Mouse (Mus musculus) hindbrain, embryonic 11.5 days (tissue): ENCODE measurements around the gene Amy2a1. TPM values are rescaled to one million over a fixed set of nuclear protein-coding genes. Genes with fewer than 3 reads are reported as not detected.
"Not testable (repeated sequence)": the region's sequence is repeated elsewhere in the genome, so short reads cannot be mapped to it uniquely, and the experiment has no call there.

Experiments
- ATAC-seq: fragments of 200-750 bp; cut with Nextera tagmentation; 2 replicates; pipeline ENCODE4 v1.8.0; 2017; ENCODE audit warnings: mild to moderate bottlenecking, moderate TSS enrichment, moderate library complexity; ENCODE audit not compliant: low FRiP score
- DNase-seq: peaks from one replicate; pipeline ENCODE4 v3.0.0-alpha.2; 2015; ENCODE audit warnings: low spot score
- H3K27ac ChIP-seq: fragments of 300-500 bp; sonication (generic); 2 replicates; pipeline ENCODE4 v1.5.1; 2014; ENCODE audit warnings: mild to moderate bottlenecking, low read depth, low read length
- H3K27me3 ChIP-seq: fragments of 300-500 bp; sonication (generic); 2 replicates; pipeline ENCODE4 v1.6.1; 2014; ENCODE audit warnings: mild to moderate bottlenecking, low read length, moderate library complexity, mixed read lengths; ENCODE audit not compliant: control insufficient read depth, insufficient read depth
- H3K36me3 ChIP-seq: fragments of 300-500 bp; sonication (generic); 2 replicates; pipeline ENCODE4 v1.6.1; 2014; ENCODE audit warnings: mild to moderate bottlenecking, low read length, moderate library complexity, mixed read lengths; ENCODE audit not compliant: control insufficient read depth, insufficient read depth
- H3K4me1 ChIP-seq: fragments of 300-500 bp; sonication (generic); replicated peaks from 2 replicates; pipeline ENCODE4 v1.6.1; 2014; ENCODE audit warnings: low read length, mixed read lengths; ENCODE audit not compliant: control insufficient read depth, insufficient read depth
- H3K4me2 ChIP-seq: fragments of 300-500 bp; sonication (generic); replicated peaks from 2 replicates; pipeline ENCODE4 v1.6.1; 2014; ENCODE audit warnings: mild to moderate bottlenecking, low read depth, low read length
- H3K4me3 ChIP-seq: fragments of 300-500 bp; sonication (generic); 2 replicates; pipeline ENCODE4 v1.5.1; 2014; ENCODE audit warnings: low read depth, low read length
- H3K9ac ChIP-seq: fragments of 300-500 bp; sonication (generic); 2 replicates; pipeline ENCODE4 v1.6.1; 2014; ENCODE audit warnings: low read depth, low read length
- H3K9me3 ChIP-seq: fragments of 300-500 bp; sonication (generic); 2 replicates; pipeline ENCODE4 v1.6.1; 2016; ENCODE audit warnings: low read length; ENCODE audit not compliant: control insufficient read depth
- WGBS: fragments of 180-500 bp; shearing (Covaris S2); extraction: QIAGEN DNeasy Blood & Tissue Kit; methylation state at CpG from one replicate; pipeline ENCODE4 v1.1.7; 2014; 5-methylcytosine and 5-hydroxymethylcytosine counted together
- polyA plus RNA-seq: library from polyadenylated mRNA; unstranded; fragments of >200 nt; fragmentation: Nextera tagmentation; extraction: Ambion mirVana; gene quantifications from 2 replicates; pipeline ENCODE4 v1.2.1, GENCODE M21; 2014

The Amy2a1 gene
- not detected in 2 replicates for polyA plus RNA-seq

- H3K36me3 ChIP-seq, H3K4me2 ChIP-seq, H3K4me3 ChIP-seq, H3K4me1 ChIP-seq, ATAC-seq, H3K27me3 ChIP-seq, H3K9ac ChIP-seq, DNase-seq, H3K9me3 ChIP-seq, H3K27ac ChIP-seq: not testable (repeated sequence)
- WGBS: 85% methylated on average over 2 of the region's 3 CpGs
Measured at GRCm38 (mm10) chr3:113532328-113532727, at the start of gene Amy2a1. Amy2a1 (minus strand) TSS chr3:113532428.

- no peak overlapping the region for H3K4me3 ChIP-seq
- DNase-seq (no peak), ATAC-seq (no peak)
- no peak overlapping the region for H3K9ac ChIP-seq
- no peak overlapping the region for H3K4me2 ChIP-seq
- no peaks in the 10 kb centered on the region for H3K9me3 ChIP-seq
- H3K27ac ChIP-seq: no peak overlapping the region
- no peaks in the 10 kb centered on the region for H3K36me3 ChIP-seq
- WGBS: 79% methylated on average over 4 of the region's 4 CpGs
- H3K27me3 ChIP-seq: no peaks in the 10 kb centered on the region
- H3K4me1 ChIP-seq: no peaks in the 10 kb centered on the region
Measured at GRCm38 (mm10) chr3:113574578-113574977, 42.4 kb upstream of the Amy2a1 start.

- H3K4me2 ChIP-seq: no peak overlapping the region
- no peak overlapping the region for H3K9ac ChIP-seq
- H3K27me3 ChIP-seq: no peaks in the 10 kb centered on the region
- DNase-seq: no peak
- H3K27ac ChIP-seq: no peak overlapping the region
- no peaks in the 10 kb centered on the region for H3K4me1 ChIP-seq
- ATAC-seq: no peak
- no peaks in the 10 kb centered on the region for H3K36me3 ChIP-seq
- H3K4me3 ChIP-seq: no peak overlapping the region
- no peaks in the 10 kb centered on the region for H3K9me3 ChIP-seq
- 73% methylated on average over 2 of the region's 2 CpGs for WGBS
Measured at GRCm38 (mm10) chr3:113574138-113574537, 41.9 kb upstream of the Amy2a1 start.

- Histone ChIP-seq H3K9ac (no peak overlapping the region), H3K4me3 (no peak overlapping the region), H3K36me3 (no peaks in the 10 kb centered on the region), H3K27ac (no peak overlapping the region), H3K27me3 (no peaks in the 10 kb centered on the region), H3K4me1 (no peaks in the 10 kb centered on the region), H3K9me3 (no peaks in the 10 kb centered on the region), H3K4me2 (no peak overlapping the region)
- WGBS: 90% methylated on average over 3 of the region's 3 CpGs
- no peak for ATAC-seq
- no peak for DNase-seq
Measured at GRCm38 (mm10) chr3:113572158-113572557, 39.9 kb upstream of the Amy2a1 start.

GRCm38 (mm10) chr3:113539692-113540091 is 7.5 kb upstream of the Amy2a1 start:
- no peaks in the 10 kb centered on the region for H3K4me1 ChIP-seq
- no peaks in the 10 kb centered on the region for H3K27me3 ChIP-seq
- no peak overlapping the region for H3K4me2 ChIP-seq
- ATAC-seq (no peak), DNase-seq (no peak)
- H3K9ac ChIP-seq: no peak overlapping the region
- no peaks in the 10 kb centered on the region for H3K36me3 ChIP-seq
- H3K27ac ChIP-seq: no peak overlapping the region
- H3K9me3 ChIP-seq: no peaks in the 10 kb centered on the region
- H3K4me3 ChIP-seq: no peak overlapping the region

Other genes starting within 250 kb of the Amy2a1 start
- not detected in 2 replicates for gene Amy2a4, start 241.0 kb downstream of the Amy2a1 start, polyA plus RNA-seq
- gene Amy2a3, start 208.4 kb downstream of the Amy2a1 start, polyA plus RNA-seq: not detected in 2 replicates
- not detected in 2 replicates for gene Amy2a2, start 175.8 kb downstream of the Amy2a1 start, polyA plus RNA-seq
- gene Amy1, start 74.3 kb upstream of the Amy2a1 start, polyA plus RNA-seq: 2.5 and 3.5 TPM in 2 replicates
- 55.7 and 56.7 TPM in 2 replicates for gene Rnpc3, start 97.7 kb upstream of the Amy2a1 start, polyA plus RNA-seq